15 mouse cellular contexts compared by ENCODE assay signal in genomic region chr11:5380275-5380674, GRCm38 (mm10).
DNase-seq lines count a peak whose midpoint lies in the region; ATAC-seq and TF ChIP-seq lines count a peak whose summit lies in the region.
"Had no signal": no experiment of that assay in that cellular context is flagged by ENCODE, and none has a peak within 500 bp of the region (broad histone marks: within the 10 kb centered on the region; RNA-seq: fewer than 3 reads in every experiment).

No protein-coding gene starts in this region.

- H3K9me3 ChIP-seq in intestine, embryonic 15.5 days = no peaks in the 10 kb centered on the region
- no peaks in the 10 kb centered on the region for H3K9me3 ChIP-seq in intestine, postnatal 0 days (ENCODE audit: control insufficient read depth)
- H3K9me3 ChIP-seq in forebrain, embryonic 12.5 days = no peaks in the 10 kb centered on the region
- H3K9me3 ChIP-seq: midbrain, embryonic 15.5 days; neural tube, embryonic 15.5 days had no signal

- no peak overlapping the region for H3K4me2 ChIP-seq in intestine, embryonic 15.5 days (replicated peaks)
- H3K4me2 ChIP-seq in intestine, postnatal 0 days (replicated peaks; ENCODE audit: low read depth) = no peak overlapping the region
- no peak overlapping the region for H3K4me2 ChIP-seq in forebrain, embryonic 12.5 days
- H3K4me2 ChIP-seq: midbrain, embryonic 15.5 days; neural tube, embryonic 15.5 days had no signal

- no peaks in the 10 kb centered on the region for H3K27me3 ChIP-seq in intestine, embryonic 15.5 days (replicated peaks)
- no peaks in the 10 kb centered on the region for H3K27me3 ChIP-seq in intestine, postnatal 0 days (replicated peaks; ENCODE audit: control insufficient read depth, insufficient read depth, low read length)
- H3K27me3 ChIP-seq in forebrain, embryonic 12.5 days = no peaks in the 10 kb centered on the region
- H3K27me3 ChIP-seq: midbrain, embryonic 15.5 days; neural tube, embryonic 15.5 days had no signal

- no peak overlapping the region for H3K4me3 ChIP-seq in intestine, embryonic 15.5 days (replicated peaks)
- no peak overlapping the region for H3K4me3 ChIP-seq in intestine, postnatal 0 days (ENCODE audit: low read depth, low read length)
- H3K4me3 ChIP-seq in forebrain, embryonic 12.5 days (replicated peaks) = no peak overlapping the region
- H3K4me3 ChIP-seq: erythroblast, embryonic 14.5 days; midbrain, embryonic 15.5 days; neural tube, embryonic 15.5 days had no signal

- H3K36me3 ChIP-seq in intestine, embryonic 15.5 days = no peaks in the 10 kb centered on the region
- H3K36me3 ChIP-seq in intestine, postnatal 0 days (ENCODE audit: control insufficient read depth, insufficient read depth) = no peaks in the 10 kb centered on the region
- H3K36me3 ChIP-seq in forebrain, embryonic 12.5 days (replicated peaks) = no peaks in the 10 kb centered on the region
- H3K36me3 ChIP-seq: midbrain, embryonic 15.5 days; neural tube, embryonic 15.5 days had no signal

- peak; percentile 58; the same call in 1 of the 2 replicates for ATAC-seq in intestine, embryonic 15.5 days
- no peak for ATAC-seq in intestine, postnatal 0 days
- no peak for ATAC-seq in forebrain, embryonic 12.5 days (ENCODE audit: low FRiP score)
- ATAC-seq: midbrain, embryonic 15.5 days had no signal

- 70% methylated on average over 3 of the region's 3 CpGs for WGBS in intestine, embryonic 15.5 days
- 47% methylated on average over 3 of the region's 3 CpGs for WGBS in intestine, postnatal 0 days
- 79% methylated on average over 3 of the region's 3 CpGs for WGBS in forebrain, embryonic 12.5 days

- H3K9ac ChIP-seq in intestine, embryonic 15.5 days = no peak overlapping the region
- no peak overlapping the region for H3K9ac ChIP-seq in intestine, postnatal 0 days (ENCODE audit: low read depth, low read length)
- no peak overlapping the region for H3K9ac ChIP-seq in forebrain, embryonic 12.5 days
- H3K9ac ChIP-seq: midbrain, embryonic 15.5 days; neural tube, embryonic 15.5 days had no signal

- DNase-seq in NIH3T3 (ENCODE audit: low read depth) = peak; percentile 55
- peak; percentile 57 for DNase-seq in fibroblast of lung, adult 2 months (ENCODE audit: low read depth)
- peak; percentile 53 for DNase-seq in lung, postnatal 14 days
- DNase-seq in frontal cortex, adult 2 months (ENCODE audit: extremely low spot score in 1 of 2, low spot score in 1 of 2) = no peak
- no peak for DNase-seq in embryo, embryonic 11 days
- DNase-seq: kidney, adult 18-20 months; layer of hippocampus, adult 9-11 months; spleen, adult 18-20 months; thymus, postnatal 36 days had no signal

- no peak overlapping the region for H3K27ac ChIP-seq in intestine, embryonic 15.5 days
- no peak overlapping the region for H3K27ac ChIP-seq in intestine, postnatal 0 days (ENCODE audit: low read depth, low read length)
- no peak overlapping the region for H3K27ac ChIP-seq in forebrain, embryonic 12.5 days
- H3K27ac ChIP-seq: midbrain, embryonic 15.5 days; neural tube, embryonic 15.5 days had no signal

- H3K4me1 ChIP-seq in intestine, embryonic 15.5 days (replicated peaks) = 0 out of 2 replicates have a peak, but pooled peaks cover 4% of the 10 kb centered on the region
- H3K4me1 ChIP-seq in intestine, postnatal 0 days (replicated peaks; ENCODE audit: control insufficient read depth, insufficient read depth, low read length) = peaks cover 3% of the 10 kb centered on the region; the same call in 1 of the 2 replicates
- peaks cover 3% of the 10 kb centered on the region; the same call in 1 of the 2 replicates for H3K4me1 ChIP-seq in forebrain, embryonic 12.5 days
- H3K4me1 ChIP-seq: midbrain, embryonic 15.5 days; neural tube, embryonic 15.5 days had no signal

- TF ChIP-seq CTCF in intestine, postnatal 0 days (IDR thresholded peaks at IDR 0.05; ENCODE audit: low read depth) = no peak

Comparison
In these comparisons a context has a peak if more than half of its experiments do, and no peak if none do; other contexts are left out.
1. DNase-seq: peak in NIH3T3 (single experiment), fibroblast of lung, adult 2 months (single experiment) and lung, postnatal 14 days (single experiment); none in frontal cortex, adult 2 months (0 of 2) and embryo, embryonic 11 days (single experiment).